Mouse (Mus musculus) gastrocnemius, postnatal 14 days (tissue): ENCODE measurements at regions not wholly inside any gene's neighbourhood (a gene's known extent, or its start where the extent isn't known, plus 50 kb on each side); places are given as distances from the start of the nearest gene placed in this dataset.
A peak's percentile ranks its signal among the peaks of the same experiment; 100 is the strongest.

Experiments
- DNase-seq: peaks from one replicate; pipeline ENCODE4 v3.0.0; 2021; ENCODE audit warnings: mixed read lengths
- intact Hi-C: fragments of 180-260 bp; cut with DNase I; formaldehyde crosslinking; loops from one replicate; pipeline ENCODE4 v1.15.1; 2025; ENCODE audit warnings: low total_unique reads

DNA sequence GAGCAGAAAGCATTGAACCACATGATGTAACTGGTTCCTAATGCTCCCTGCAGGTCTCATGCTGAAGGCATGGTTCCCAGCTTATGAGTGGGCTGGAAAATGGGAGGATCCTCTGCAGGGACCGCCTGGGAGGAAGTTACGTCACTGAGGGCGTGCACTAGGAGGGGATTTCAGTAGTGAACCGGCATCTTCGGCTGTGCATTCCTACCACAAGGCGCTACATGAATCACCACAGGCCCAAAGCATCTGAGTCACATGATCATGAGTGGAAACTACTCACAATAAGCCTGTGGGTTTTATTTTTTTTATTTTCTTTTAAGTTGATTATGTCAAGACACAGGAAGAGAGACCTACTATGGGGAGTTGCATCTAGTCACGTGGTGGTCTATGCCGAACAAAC lies 68.2 kb upstream of the Kcnj15 start:
- intact Hi-C loops, result no loop called here
- no peak for DNase-seq

DNA sequence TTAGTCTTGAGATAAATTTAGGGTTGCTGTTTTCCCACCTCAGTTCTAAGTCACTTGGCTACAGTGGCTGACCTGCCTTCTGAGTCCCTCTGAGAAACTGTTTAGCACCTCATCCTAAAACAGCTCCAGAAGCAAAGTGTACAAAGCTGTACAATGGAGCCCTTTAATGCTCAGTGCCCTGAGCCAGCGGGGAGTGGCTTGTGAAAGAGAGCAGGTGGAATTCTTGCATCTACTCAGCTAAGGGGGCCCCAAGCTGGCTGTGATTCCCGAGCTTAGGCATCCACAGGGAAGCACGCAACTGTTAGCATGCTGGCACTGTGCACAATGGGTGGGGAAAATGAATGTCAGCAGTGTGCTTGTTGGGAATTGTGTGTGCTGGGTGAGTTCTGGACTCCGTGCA lies 63.2 kb upstream of the Kcnj15 start:
- no peak for DNase-seq
- intact Hi-C loops, result no loop called here

DNA sequence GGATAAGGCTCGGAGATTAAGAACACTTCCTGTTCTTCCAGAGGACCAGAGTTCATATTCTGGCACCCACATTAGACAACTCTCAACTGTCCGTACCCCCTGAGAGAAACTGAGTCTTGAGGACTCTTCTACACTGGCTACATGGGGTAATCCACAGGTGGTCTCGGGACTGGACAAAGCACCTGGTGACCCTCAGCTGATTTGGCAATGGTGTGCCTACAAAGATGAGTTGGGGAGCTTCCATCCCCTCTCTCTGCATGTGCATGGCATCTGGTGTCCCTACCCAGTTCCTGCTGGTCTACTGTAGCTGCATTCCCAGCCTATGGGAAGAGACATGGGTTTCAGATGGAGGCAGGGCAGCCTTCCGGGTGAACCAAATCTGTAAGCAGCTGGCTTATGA lies 61.2 kb upstream of the Kcnj15 start:
- DNase-seq, result no peak
- intact Hi-C loops, result loop anchor here (2.0 kb wide), 1 partner anchor 145 kb away; no protein-coding TSS in a partner anchor

DNA sequence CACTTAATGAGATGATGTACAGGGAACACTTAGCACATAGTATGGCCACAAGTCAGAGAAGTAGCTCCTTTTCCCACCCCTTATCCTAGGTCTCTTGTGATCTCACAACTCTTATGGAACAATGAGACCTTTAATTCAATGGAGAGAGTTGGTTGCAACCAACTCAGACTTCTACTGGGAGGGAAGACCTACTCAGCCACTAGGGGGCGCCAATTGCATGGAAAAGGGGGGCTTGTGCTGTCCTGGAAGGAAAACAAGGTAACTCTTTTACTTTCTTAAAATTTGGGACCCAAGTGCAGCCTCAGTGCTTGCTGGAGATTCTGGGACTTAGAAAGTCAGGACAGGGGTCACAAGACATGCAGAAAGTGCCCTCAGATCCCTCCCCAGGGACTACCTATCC lies 60.7 kb upstream of the Kcnj15 start:
- intact Hi-C loops, result loop anchor here (2.0 kb wide), 1 partner anchor 144 kb away; no protein-coding TSS in a partner anchor

DNA sequence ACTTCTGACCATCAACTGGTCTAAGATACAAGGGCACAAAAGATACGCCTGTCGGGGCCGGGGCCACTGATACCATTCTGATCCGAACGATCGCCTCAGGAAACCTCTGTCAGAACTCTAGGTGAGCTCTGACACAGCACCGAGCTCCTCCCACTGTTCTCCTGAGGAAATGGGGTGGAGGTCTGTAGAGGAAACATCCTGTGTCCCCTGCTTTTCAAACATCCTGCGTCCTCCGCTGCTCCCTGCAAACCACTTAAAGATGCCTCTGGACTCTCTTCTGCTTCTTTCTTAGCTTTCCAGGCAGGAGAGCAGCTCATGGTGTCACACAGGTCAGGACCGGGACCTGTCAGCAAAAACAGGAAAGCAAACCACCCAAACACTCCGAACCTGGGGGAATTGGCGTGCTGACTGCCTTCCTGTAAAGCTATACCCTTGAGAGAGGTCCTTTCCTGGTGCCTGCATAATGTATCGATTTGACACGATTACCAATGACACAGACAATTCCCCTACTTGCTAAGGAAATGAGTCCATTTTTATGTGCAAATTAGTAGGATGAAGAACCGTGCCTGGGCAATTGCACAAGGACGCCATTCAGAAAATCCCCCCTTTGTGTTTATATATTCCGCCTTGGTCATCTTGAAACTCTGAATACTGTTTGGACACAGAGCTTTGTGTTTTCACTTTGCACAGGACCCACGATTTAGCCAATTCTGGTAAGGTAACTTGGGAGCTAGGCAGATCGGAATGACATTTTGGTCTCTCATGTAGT lies 58.4 kb upstream of the Kcnj15 start:
- no peak for DNase-seq
- intact Hi-C loops, result no loop called here

More for the DNA sequence above, 60.7 kb upstream of the Kcnj15 start:
- DNase-seq, result peak; percentile 79

DNA sequence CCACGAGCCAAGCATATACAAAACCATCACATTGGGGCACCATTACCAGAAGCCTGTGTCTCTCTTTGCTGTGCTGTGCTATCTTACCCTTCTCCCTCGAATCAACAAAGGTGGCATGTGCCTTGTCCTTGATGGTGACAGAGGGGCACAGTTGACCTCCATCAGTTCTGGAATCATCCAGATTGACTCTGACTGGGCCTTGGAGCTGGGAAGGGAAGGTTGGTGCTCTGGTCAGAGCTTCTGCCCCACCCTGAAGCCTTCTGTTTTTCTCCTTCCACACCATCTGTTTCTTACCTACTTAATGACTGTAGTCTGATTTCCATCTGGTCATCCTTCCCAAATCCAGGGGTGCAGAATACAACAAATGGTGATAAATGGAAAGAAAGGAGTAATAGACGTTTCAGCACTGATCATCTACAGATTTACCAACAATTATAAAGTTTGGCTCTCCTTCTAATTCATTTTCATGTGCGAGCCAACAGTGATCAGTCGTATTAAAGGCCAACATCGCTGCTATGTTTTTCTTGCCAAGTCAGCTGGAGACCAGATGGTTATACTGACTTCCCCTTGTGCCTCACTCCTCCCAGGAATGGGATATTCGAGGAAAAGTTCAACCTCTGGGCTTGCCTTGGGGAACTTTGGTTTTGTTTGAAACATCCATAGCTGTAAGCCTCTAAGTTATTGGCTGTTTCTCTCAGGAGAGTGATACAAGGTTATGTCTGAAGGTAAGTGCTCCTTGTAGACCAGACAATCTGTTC lies 55.1 kb upstream of the Kcnj15 start:
- intact Hi-C loops, result no loop called here
- DNase-seq, result no peak

DNA sequence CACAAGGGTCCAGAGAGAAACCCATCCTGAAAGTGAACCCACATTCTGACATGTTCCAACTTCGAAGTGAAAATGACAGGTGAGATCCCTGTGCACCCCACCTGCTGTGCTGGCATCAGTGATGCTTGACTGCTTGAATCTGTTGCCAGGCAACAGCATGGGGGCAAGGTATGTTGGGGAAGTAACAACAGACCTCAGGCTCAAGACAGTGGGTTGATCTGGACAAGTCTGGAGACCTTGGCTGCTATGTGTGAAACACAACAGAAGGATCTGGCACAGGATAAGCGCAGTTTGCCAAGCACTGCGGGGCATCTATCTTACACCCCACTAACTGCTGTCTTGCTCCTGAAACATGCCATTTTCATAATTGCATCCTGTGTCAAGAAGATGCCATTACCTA lies 54.3 kb upstream of the Kcnj15 start:
- no peak for DNase-seq
- intact Hi-C loops, result no loop called here

DNA sequence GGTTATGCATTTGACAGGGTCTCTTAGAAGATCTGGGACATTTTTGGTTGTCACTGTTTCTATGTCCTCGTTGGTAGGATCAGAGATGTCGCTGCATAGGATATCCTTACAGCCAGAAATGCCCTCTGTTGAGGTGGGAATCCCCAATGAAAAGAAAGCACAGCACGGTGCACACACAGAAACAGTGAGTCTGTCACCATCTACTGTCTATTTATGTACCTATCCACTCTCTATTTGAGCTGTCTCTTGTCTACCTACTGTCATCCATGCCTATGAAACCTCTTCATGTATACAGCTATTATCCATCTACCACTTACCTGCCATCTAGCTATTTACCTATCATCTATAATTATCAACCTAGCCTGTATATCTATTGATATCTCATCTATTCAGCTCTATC lies 53.6 kb upstream of the Kcnj15 start:
- intact Hi-C loops, result no loop called here
- no peak for DNase-seq

DNA sequence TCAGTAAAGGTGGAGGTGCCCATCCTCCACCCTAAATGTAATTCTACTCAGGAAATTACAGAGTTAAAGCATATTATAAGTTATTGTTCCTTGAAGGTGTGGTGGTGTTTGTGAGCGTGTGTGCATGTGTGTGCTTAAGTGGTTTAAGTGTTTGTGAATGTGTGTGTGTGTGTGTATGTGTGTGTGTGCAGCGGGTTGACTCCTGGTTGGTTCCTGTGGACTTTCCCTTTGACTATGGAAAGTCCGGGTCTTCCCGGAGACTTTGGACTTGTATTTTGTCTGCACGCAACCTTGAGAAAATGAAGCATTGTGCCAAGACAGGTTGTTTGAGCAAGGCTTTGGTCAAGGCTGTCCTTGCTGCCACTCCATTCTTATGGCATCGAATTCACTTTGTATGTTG lies 52.9 kb upstream of the Kcnj15 start:
- DNase-seq, result no peak
- intact Hi-C loops, result no loop called here

DNA sequence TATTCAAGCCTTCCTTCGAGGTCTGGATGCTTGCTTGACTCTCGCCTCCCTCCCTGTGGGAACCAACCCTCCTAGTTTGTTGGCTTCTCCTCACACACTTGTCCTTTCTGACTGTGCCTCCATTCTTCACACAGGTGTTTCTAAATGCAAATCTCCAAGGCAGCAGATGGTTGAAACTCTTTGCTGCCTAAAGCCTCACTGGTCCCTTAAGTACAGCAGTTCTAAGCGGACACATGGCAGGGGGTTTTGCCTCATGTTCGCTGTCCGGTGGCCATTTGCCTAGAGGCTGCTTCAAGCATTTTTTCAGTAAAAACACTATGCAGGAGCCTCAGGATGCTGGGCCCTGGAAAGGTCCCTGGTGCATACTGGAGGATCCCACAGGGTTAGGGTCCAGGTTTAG lies 50.9 kb upstream of the Kcnj15 start:
- no peak for DNase-seq
- intact Hi-C loops, result no loop called here

DNA sequence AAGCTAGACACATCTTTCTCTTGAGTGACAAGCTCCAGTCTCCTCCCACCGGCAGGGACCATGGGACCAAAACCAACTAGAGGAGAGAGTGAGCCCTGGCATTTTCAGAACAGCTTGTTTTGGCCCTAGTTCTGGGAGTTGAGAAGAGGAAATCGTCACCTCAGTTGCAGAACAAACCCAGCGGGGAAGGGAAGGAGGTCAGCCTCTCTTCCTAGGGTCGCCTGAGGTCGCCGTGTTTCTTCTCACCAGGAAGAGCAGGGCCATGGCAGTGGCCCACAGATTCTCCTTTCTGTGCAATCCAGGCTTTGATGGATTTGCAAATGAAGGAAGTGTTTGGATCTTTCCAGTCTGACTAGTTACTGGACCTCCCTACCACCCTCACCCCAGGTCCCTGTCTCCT lies 49.8 kb upstream of the Kcnj15 start:
- DNase-seq, result no peak
- intact Hi-C loops, result no loop called here
